Mouse (Mus musculus) MEL (cell line): ENCODE results near the gene Cux1. TPM values are rescaled to one million over a fixed set of nuclear protein-coding genes. Genes with fewer than 3 reads are reported as not detected.

Experiments used
- DNase-seq: peaks from one replicate; pipeline ENCODE4 v3.0.0; 2011; ENCODE audit warnings: low read depth, low spot score
- H3K27ac ChIP-seq: 2 replicates; pipeline ENCODE4 v1.5.1; 2012; ENCODE audit warnings: low read depth, mild to moderate bottlenecking, control low read depth, low read length, moderate library complexity; ENCODE audit not compliant: control insufficient read depth
- H3K27me3 ChIP-seq, 2 experiments: fragments of 150-350 bp in 1 of 2; sonication (generic) in 1 of 2; 2 replicates each; pipeline ENCODE4 v1.6.1; 2012; ENCODE audit warnings: low read length in 2 of 2, mild to moderate bottlenecking in 2 of 2, improper control_type of control experiment in 1 of 2, moderate library complexity in 1 of 2; ENCODE audit not compliant: insufficient read depth in 2 of 2, control insufficient read depth in 1 of 2
- H3K36me3 ChIP-seq, 2 experiments: 2 replicates each; pipeline ENCODE4 v1.6.1; 2012 to 2014; ENCODE audit warnings: low read length in 2 of 2, improper control_type of control experiment in 1 of 2, inconsistent platforms in 1 of 2, mild to moderate bottlenecking in 1 of 2; ENCODE audit not compliant: insufficient read depth in 2 of 2, control insufficient read depth in 1 of 2
- H3K4me1 ChIP-seq, 2 experiments: fragments of 150-350 bp in 1 of 2; sonication (generic) in 1 of 2; 2 replicates each; pipeline ENCODE4 v1.6.1; 2012; ENCODE audit warnings: low read length in 2 of 2, improper control_type of control experiment in 1 of 2, mild to moderate bottlenecking in 1 of 2; ENCODE audit not compliant: insufficient read depth in 2 of 2, control insufficient read depth in 1 of 2
- H3K4me3 ChIP-seq, 2 experiments: fragments of 150-350 bp in 1 of 2; sonication (generic) in 1 of 2; 2 replicates each; pipeline ENCODE4 v1.5.1; 2012; ENCODE audit warnings: low read depth in 2 of 2, low read length in 2 of 2, mild to moderate bottlenecking in 2 of 2, moderate library complexity in 2 of 2, control low read depth in 1 of 2, improper control_type of control experiment in 1 of 2; ENCODE audit not compliant: control insufficient read depth in 1 of 2, insufficient read depth in 1 of 2
- H3K79me2 ChIP-seq: 2 replicates; pipeline ENCODE4 v1.6.1; 2012; ENCODE audit warnings: mild to moderate bottlenecking, low read length, moderate library complexity; ENCODE audit not compliant: control insufficient read depth, poor library complexity, insufficient read depth
- H3K9ac ChIP-seq: 2 replicates; pipeline ENCODE4 v1.6.1; 2012; ENCODE audit warnings: low read depth, mild to moderate bottlenecking, control low read depth, low read length, moderate library complexity; ENCODE audit not compliant: control insufficient read depth, poor library complexity, severe bottlenecking
- H3K9me3 ChIP-seq: fragments of 150-350 bp; sonication (generic); replicated peaks from 2 replicates; pipeline ENCODE4 v1.6.1; 2012; ENCODE audit warnings: mild to moderate bottlenecking, low read length, improper control_type of control experiment, moderate library complexity; ENCODE audit not compliant: insufficient read depth
- CTCF ChIP-seq, 3 experiments: IDR thresholded peaks in 2 of 3; conservative IDR thresholded peaks in 1 of 3; 2 replicates each; pipeline ENCODE4 v1.5.1; 2011 to 2012; ENCODE audit warnings: low read length in 3 of 3, low read depth in 2 of 3, mild to moderate bottlenecking in 2 of 3, improper control_type of control experiment in 1 of 3, inconsistent platforms in 1 of 3, mixed read lengths in 1 of 3, moderate library complexity in 1 of 3; ENCODE audit not compliant: control insufficient read depth in 1 of 3, insufficient read depth in 1 of 3, poor library complexity in 1 of 3, severe bottlenecking in 1 of 3
- EP300 ChIP-seq, 2 experiments: IDR thresholded peaks; 2 replicates each; pipeline ENCODE4 v1.6.1; 2011; ENCODE audit warnings: improper control_type of control experiment in 2 of 2, low read length in 2 of 2, low read depth in 1 of 2, mild to moderate bottlenecking in 1 of 2
- GABPA ChIP-seq: IDR thresholded peaks from 2 replicates; pipeline ENCODE4 v1.6.1; 2012; ENCODE audit warnings: low read depth, mild to moderate bottlenecking, inconsistent platforms, low read length, improper control_type of control experiment, moderate library complexity
- JUND ChIP-seq: IDR thresholded peaks from 2 replicates; pipeline ENCODE4 v1.6.1; 2011; ENCODE audit warnings: low read depth, mild to moderate bottlenecking, improper control_type of control experiment, low read length
- KAT2A ChIP-seq: conservative IDR thresholded peaks from 2 replicates; pipeline ENCODE4 v1.6.1; 2012; ENCODE audit warnings: low read depth, low read length, improper control_type of control experiment, inconsistent platforms
- MAX ChIP-seq: IDR thresholded peaks from 2 replicates; pipeline ENCODE4 v1.6.1; 2011; ENCODE audit warnings: low read length, improper control_type of control experiment
- MAZ ChIP-seq: IDR thresholded peaks from 2 replicates; pipeline ENCODE4 v1.6.1; 2012; ENCODE audit warnings: low read depth, mild to moderate bottlenecking, inconsistent platforms, low read length, improper control_type of control experiment
- NELFE ChIP-seq: IDR thresholded peaks from 2 replicates; pipeline ENCODE4 v1.6.1; 2011; ENCODE audit warnings: low read depth, low read length, improper control_type of control experiment
- SMC3 ChIP-seq: IDR thresholded peaks from 2 replicates; pipeline ENCODE4 v1.6.1; 2011; ENCODE audit warnings: low read depth, low read length, improper control_type of control experiment
- TAL1 ChIP-seq: IDR thresholded peaks from 2 replicates; pipeline ENCODE4 v1.6.1; 2012; ENCODE audit warnings: mild to moderate bottlenecking, inconsistent platforms, low read length, moderate library complexity, mixed read lengths
- TBP ChIP-seq: IDR thresholded peaks from 2 replicates; pipeline ENCODE4 v1.8.0; 2011; ENCODE audit warnings: low read depth, low read length, improper control_type of control experiment
- TCF12 ChIP-seq: IDR thresholded peaks from 2 replicates; pipeline ENCODE4 v1.6.1; 2014; ENCODE audit warnings: low read depth, mild to moderate bottlenecking, inconsistent platforms, low read length, improper control_type of control experiment, moderate library complexity
- USF1 ChIP-seq: IDR thresholded peaks from 2 replicates; pipeline ENCODE4 v1.6.1; 2014; ENCODE audit warnings: low read depth, mild to moderate bottlenecking, inconsistent platforms, low read length, improper control_type of control experiment, moderate library complexity
- ZMIZ1 ChIP-seq: IDR thresholded peaks from 2 replicates; pipeline ENCODE4 v1.6.1; 2012; ENCODE audit warnings: low read depth, mild to moderate bottlenecking, inconsistent platforms, low read length, improper control_type of control experiment, moderate library complexity
- polyA plus RNA-seq, 2 experiments: library from polyadenylated mRNA; stranded (reverse) in 1 of 2; unstranded in 1 of 2; fragments of >175 nt in 1 of 2; fragments of >200 nt in 1 of 2; gene quantifications; 2 replicates each; pipeline versions ENCODE4 v1.2.1 to v1.2.4; 2012; ENCODE audit warnings: low replicate concordance in 2 of 2, low read depth in 1 of 2; ENCODE audit not compliant: insufficient read length in 2 of 2, insufficient read depth in 1 of 2, missing spikeins in 1 of 2
- total RNA-seq: library from RNA; depleted of rRNA; stranded (reverse); fragments of 300-350 nt; gene quantifications from 2 replicates; pipeline ENCODE4 v1.2.3, GENCODE M21; 2012

Gene Cux1
- total and polyA plus RNA-seq, 3 experiments: 71.1 to 104 TPM; not detected in 1

- Histone ChIP-seq H3K4me3 (no peak overlapping the region), H3K36me3 (peaks cover 0 to 7% of the 10 kb centered on the region in 2 experiments; a peak in 2 of 4 replicates), H3K9ac (no peak overlapping the region), H3K27ac (no peak overlapping the region), H3K27me3 (peaks cover 0 to 1% of the 10 kb centered on the region in 2 experiments; a peak in 3 of 4 replicates), H3K79me2 (no peaks in the 10 kb centered on the region), H3K9me3 (no peaks in the 10 kb centered on the region), H3K4me1 (peaks cover 0 to 9% of the 10 kb centered on the region in 2 experiments; a peak in 3 of 4 replicates)
- peak; percentile 29 for DNase-seq
- TF ChIP-seq NELFE: no peak
- TF ChIP-seq CTCF (IDR thresholded peaks at IDR 0.05 in 2 of 3, conservative IDR thresholded peaks at IDR 0.05 in 1 of 3; ENCODE audit: control insufficient read depth in 1 of 3, insufficient read depth in 1 of 3, low read depth in 2 of 3, low read length in 3 of 3, poor library complexity in 1 of 3, severe bottlenecking in 1 of 3): peak; percentile 20 to 39 (median 36); a peak in 5 of 6 replicates
These were observed 16.0 kb upstream of the Cux1 start for GRCm38 (mm10) chr5:136583256-136583655.

- H3K27me3 ChIP-seq: peaks cover 0 to 1% of the 10 kb centered on the region in 2 experiments; a peak in 3 of 4 replicates
- no peak overlapping the region for H3K9ac ChIP-seq
These were observed 14.9 kb upstream of the Cux1 start for GRCm38 (mm10) chr5:136582201-136582600.

GRCm38 (mm10) chr5:136581625-136582024, 14.3 kb upstream of the Cux1 start:
- Histone ChIP-seq H3K9me3 (no peaks in the 10 kb centered on the region), H3K79me2 (no peaks in the 10 kb centered on the region), H3K4me3 (no peak overlapping the region), H3K4me1 (peaks cover 0 to 9% of the 10 kb centered on the region in 2 experiments; a peak in 3 of 4 replicates), H3K36me3 (peaks cover 0 to 7% of the 10 kb centered on the region in 2 experiments; a peak in 2 of 4 replicates), H3K27ac (no peak overlapping the region), H3K27me3 (peaks cover 0 to 1% of the 10 kb centered on the region in 2 experiments; a peak in 2 of 4 replicates), H3K9ac (no peak overlapping the region)
- TF ChIP-seq MAX: no peak
- no peak for DNase-seq

More at GRCm38 (mm10) chr5:136582201-136582600, 14.9 kb upstream of the Cux1 start:
- Histone ChIP-seq H3K9me3 (no peaks in the 10 kb centered on the region), H3K27ac (no peak overlapping the region)
- no peak for DNase-seq
- TF ChIP-seq TCF12 (no peak), GABPA (no peak), JUND (no peak), TAL1 (no peak), ZMIZ1 (no peak), USF1 (no peak), MAZ (no peak), KAT2A (no peak), EP300 (IDR thresholded peaks at IDR 0.05; ENCODE audit: low read depth in 1 of 2, low read length in 2 of 2) (no peak), SMC3 (no peak), TBP (no peak)
- TF ChIP-seq, all 39 proteins: peak for 0
- H3K4me1 ChIP-seq: peaks cover 0 to 9% of the 10 kb centered on the region in 2 experiments; a peak in 3 of 4 replicates
- H3K4me3 ChIP-seq: no peak overlapping the region
- H3K36me3 ChIP-seq: peaks cover 0 to 7% of the 10 kb centered on the region in 2 experiments; a peak in 2 of 4 replicates
- no peaks in the 10 kb centered on the region for H3K79me2 ChIP-seq
